Mouse (Mus musculus) kidney, postnatal 25 days (tissue): ENCODE results near the gene Gpr176.
"Not testable (repeated sequence)": the region's sequence is repeated elsewhere in the genome, so short reads cannot be mapped to it uniquely, and the experiment has no call there.

ENCODE experiments used
- DNase-seq, 2 experiments: peaks; one replicate each; pipeline ENCODE4 v3.0.0; 2021; ENCODE audit warnings: mixed read lengths in 2 of 2

Gene Gpr176

GRCm38 (mm10) chr2:118298601-118299000 is 74.6 kb downstream of the Gpr176 start:
- DNase-seq: no peak

- no peak for DNase-seq
These were observed 75.3 kb downstream of the Gpr176 start for GRCm38 (mm10) chr2:118297966-118298365.

- peak in 1 of 2 experiments; percentile 36 for DNase-seq
These were observed 77.7 kb downstream of the Gpr176 start for GRCm38 (mm10) chr2:118295505-118295904.

GRCm38 (mm10) chr2:118293583-118293982 is 79.6 kb downstream of the Gpr176 start:
- DNase-seq: no peak

GRCm38 (mm10) chr2:118289066-118289460 is 84.2 kb downstream of the Gpr176 start:
- not testable (repeated sequence) for DNase-seq

GRCm38 (mm10) chr2:118288326-118289065 is 84.7 kb downstream of the Gpr176 start:
- no peak for DNase-seq

- no peak for DNase-seq
These were observed 85.5 kb downstream of the Gpr176 start for GRCm38 (mm10) chr2:118287678-118288077.

- no peak for DNase-seq
These were observed 90.8 kb downstream of the Gpr176 start for GRCm38 (mm10) chr2:118282467-118282866.

- no peak for DNase-seq
These were observed 95.0 kb downstream of the Gpr176 start for GRCm38 (mm10) chr2:118278249-118278648.

GRCm38 (mm10) chr2:118271606-118272005 is 101.6 kb downstream of the Gpr176 start:
- DNase-seq: no peak

- DNase-seq: no peak
These were observed 103.0 kb downstream of the Gpr176 start for GRCm38 (mm10) chr2:118270213-118270612.

GRCm38 (mm10) chr2:118263914-118264201 is 109.4 kb downstream of the Gpr176 start:
- DNase-seq: no peak

- peak in 1 of 2 experiments; percentile 65 for DNase-seq
These were observed 109.9 kb downstream of the Gpr176 start for GRCm38 (mm10) chr2:118263151-118263913.

GRCm38 (mm10) chr2:118262673-118263072 is 110.5 kb downstream of the Gpr176 start:
- DNase-seq: no peak

- no peak for DNase-seq
These were observed 113.5 kb downstream of the Gpr176 start for GRCm38 (mm10) chr2:118259746-118260145.

- DNase-seq: no peak
These were observed 116.1 kb downstream of the Gpr176 start for GRCm38 (mm10) chr2:118257094-118257493.

GRCm38 (mm10) chr2:118256621-118257053 is 116.6 kb downstream of the Gpr176 start, which contains the start of gene Fsip1:
Gene Fsip1, minus strand, starts transcription at chr2:118256966.
- DNase-seq: peak; percentile 92 to 96

GRCm38 (mm10) chr2:118254516-118254915 is 118.7 kb downstream of the Gpr176 start:
- peak in 1 of 2 experiments; percentile 34 for DNase-seq

GRCm38 (mm10) chr2:118248966-118249365 is 124.3 kb downstream of the Gpr176 start:
- DNase-seq: no peak

- DNase-seq: peak; percentile 56 to 79
These were observed 125.2 kb downstream of the Gpr176 start for GRCm38 (mm10) chr2:118248016-118248415.

- peak; percentile 80 to 89 for DNase-seq
These were observed 127.3 kb downstream of the Gpr176 start for GRCm38 (mm10) chr2:118245914-118246313.

GRCm38 (mm10) chr2:118236196-118236595 is 137.0 kb downstream of the Gpr176 start:
- DNase-seq: no peak

GRCm38 (mm10) chr2:118235614-118236013 is 137.6 kb downstream of the Gpr176 start:
- no peak for DNase-seq

GRCm38 (mm10) chr2:118230544-118230943 is 142.7 kb downstream of the Gpr176 start:
- no peak for DNase-seq
